Mouse (Mus musculus) liver (tissue): ENCODE data around the gene Klf12.
A peak's percentile ranks its signal among the peaks of the same experiment; 100 is the strongest.

Experiments
- DNase-seq: peaks from one replicate; pipeline ENCODE4 v3.0.0-alpha.2; 2020; ENCODE audit warnings: mixed read lengths

Klf12 gene

GRCm38 (mm10) chr14:100284119-100284860 is at the start of gene Klf12:
TSS of gene Klf12 (minus strand) at chr14:100284679.
- DNase-seq, result peak; percentile 76

GRCm38 (mm10) chr14:100333369-100333768 is 48.9 kb upstream of the Klf12 start:
- DNase-seq, result no peak

- no peak for DNase-seq
These were observed 44.3 kb upstream of the Klf12 start for GRCm38 (mm10) chr14:100328602-100329276.

- DNase-seq, result peak; percentile 13
These were observed 39.8 kb upstream of the Klf12 start for GRCm38 (mm10) chr14:100324303-100324702.

- no peak for DNase-seq
These were observed 37.5 kb upstream of the Klf12 start for GRCm38 (mm10) chr14:100322012-100322411.

- DNase-seq, result no peak
These were observed 32.3 kb upstream of the Klf12 start for GRCm38 (mm10) chr14:100316780-100317179.

GRCm38 (mm10) chr14:100314099-100314498 is 29.6 kb upstream of the Klf12 start:
- DNase-seq, result no peak

GRCm38 (mm10) chr14:100300905-100301304 is 16.4 kb upstream of the Klf12 start:
- no peak for DNase-seq

- DNase-seq, result no peak
These were observed 14.4 kb upstream of the Klf12 start for GRCm38 (mm10) chr14:100298892-100299291.

- no peak for DNase-seq
These were observed 2.2 kb upstream of the Klf12 start for GRCm38 (mm10) chr14:100286586-100287241.

GRCm38 (mm10) chr14:100285656-100286585 is 1.4 kb upstream of the Klf12 start:
- DNase-seq, result peak; percentile 67

GRCm38 (mm10) chr14:100284861-100285655 is 579 bp upstream of the Klf12 start:
- peak; percentile 74 for DNase-seq

GRCm38 (mm10) chr14:100283411-100284118 is 914 bp downstream of the Klf12 start:
- DNase-seq, result no peak

- DNase-seq, result no peak
These were observed 1.8 kb downstream of the Klf12 start for GRCm38 (mm10) chr14:100282651-100283050.

- no peak for DNase-seq
These were observed 2.7 kb downstream of the Klf12 start for GRCm38 (mm10) chr14:100281734-100282133.

GRCm38 (mm10) chr14:100274179-100274578 is 10.3 kb downstream of the Klf12 start:
- DNase-seq, result no peak

- no peak for DNase-seq
These were observed 23.9 kb downstream of the Klf12 start for GRCm38 (mm10) chr14:100260531-100260930.

- DNase-seq, result no peak
These were observed 41.4 kb downstream of the Klf12 start for GRCm38 (mm10) chr14:100243046-100243445.

GRCm38 (mm10) chr14:100239874-100240273 is 44.6 kb downstream of the Klf12 start:
- no peak for DNase-seq

- no peak for DNase-seq
These were observed 47.7 kb downstream of the Klf12 start for GRCm38 (mm10) chr14:100236757-100237156.

- no peak for DNase-seq
These were observed 48.7 kb downstream of the Klf12 start for GRCm38 (mm10) chr14:100235746-100236145.
